Mouse (Mus musculus): ENCODE measurements at regions not wholly inside any gene's neighbourhood (a gene's known extent, or its start where the extent isn't known, plus 50 kb on each side); places are given as distances from the start of the nearest gene placed in this dataset.

GRCm38 (mm10) chr3:119575516-119575915, 208.8 kb downstream of the Ptbp2 start:
- no peak for TF ChIP-seq POLR2A (IDR thresholded peaks at IDR 0.05; ENCODE audit: low read depth, low read length)
- TF ChIP-seq CTCF (conservative IDR thresholded peaks at IDR 0.05; ENCODE audit: insufficient read depth, insufficient read length, low read depth, low read length): no peak
- Histone ChIP-seq H3K36me3 (ENCODE audit: control insufficient read depth, insufficient read depth, low read length) (no peaks in the 10 kb centered on the region), H3K27me3 (replicated peaks; ENCODE audit: control insufficient read depth, insufficient read depth, low read length) (no peaks in the 10 kb centered on the region), H3K4me3 (ENCODE audit: insufficient read depth, low read depth, low read length) (no peak overlapping the region), H3K27ac (ENCODE audit: insufficient read depth, low read depth, low read length) (no peak overlapping the region), H3K4me1 (ENCODE audit: control insufficient read depth, insufficient read depth, low read length) (no peaks in the 10 kb centered on the region)
- WGBS: 84% methylated on average over 3 of the region's 3 CpGs
- no peak for DNase-seq

- no peaks in the 10 kb centered on the region for H3K36me3 ChIP-seq (ENCODE audit: control insufficient read depth, insufficient read depth, low read length)
- H3K27ac ChIP-seq (ENCODE audit: insufficient read depth, low read depth, low read length): no peak overlapping the region
- WGBS: 74% methylated on average over 7 of the region's 7 CpGs
- no peak for DNase-seq
- H3K4me1 ChIP-seq (ENCODE audit: control insufficient read depth, insufficient read depth, low read length): no peaks in the 10 kb centered on the region
- peak; percentile 43 for TF ChIP-seq CTCF (conservative IDR thresholded peaks at IDR 0.05; ENCODE audit: insufficient read depth, insufficient read length, low read depth, low read length)
- no peak for TF ChIP-seq POLR2A (IDR thresholded peaks at IDR 0.05; ENCODE audit: low read depth, low read length)
- H3K4me3 ChIP-seq (ENCODE audit: insufficient read depth, low read depth, low read length): no peak overlapping the region
- no peaks in the 10 kb centered on the region for H3K27me3 ChIP-seq (replicated peaks; ENCODE audit: control insufficient read depth, insufficient read depth, low read length)
Observed at GRCm38 (mm10) chr3:119537884-119538283, 246.4 kb downstream of the Ptbp2 start.

- Histone ChIP-seq H3K27ac (ENCODE audit: insufficient read depth, low read depth, low read length) (no peak overlapping the region), H3K27me3 (replicated peaks; ENCODE audit: control insufficient read depth, insufficient read depth, low read length) (no peaks in the 10 kb centered on the region), H3K4me3 (ENCODE audit: insufficient read depth, low read depth, low read length) (no peak overlapping the region), H3K4me1 (ENCODE audit: control insufficient read depth, insufficient read depth, low read length) (no peaks in the 10 kb centered on the region), H3K36me3 (ENCODE audit: control insufficient read depth, insufficient read depth, low read length) (no peaks in the 10 kb centered on the region)
- WGBS: 87% methylated on average over 10 of the region's 10 CpGs
- TF ChIP-seq CTCF (conservative IDR thresholded peaks at IDR 0.05; ENCODE audit: insufficient read depth, insufficient read length, low read depth, low read length) (no peak), POLR2A (IDR thresholded peaks at IDR 0.05; ENCODE audit: low read depth, low read length) (no peak)
- DNase-seq: no peak
Observed at GRCm38 (mm10) chr3:119524510-119525123, 259.6 kb downstream of the Ptbp2 start.

- 25% methylated on average over 2 of the region's 2 CpGs for WGBS
- Histone ChIP-seq H3K36me3 (ENCODE audit: control insufficient read depth, insufficient read depth, low read length) (no peaks in the 10 kb centered on the region), H3K4me1 (ENCODE audit: control insufficient read depth, insufficient read depth, low read length) (no peaks in the 10 kb centered on the region), H3K4me3 (ENCODE audit: insufficient read depth, low read depth, low read length) (no peak overlapping the region), H3K27ac (ENCODE audit: insufficient read depth, low read depth, low read length) (no peak overlapping the region), H3K27me3 (replicated peaks; ENCODE audit: control insufficient read depth, insufficient read depth, low read length) (no peaks in the 10 kb centered on the region)
- TF ChIP-seq CTCF (conservative IDR thresholded peaks at IDR 0.05; ENCODE audit: insufficient read depth, insufficient read length, low read depth, low read length): no peak
- TF ChIP-seq POLR2A (IDR thresholded peaks at IDR 0.05; ENCODE audit: low read depth, low read length): no peak
- no peak for DNase-seq
Observed at GRCm38 (mm10) chr3:119512596-119512995, 271.7 kb downstream of the Ptbp2 start.

- DNase-seq: no peak
- no peak overlapping the region for H3K4me3 ChIP-seq (ENCODE audit: insufficient read depth, low read depth, low read length)
- no peaks in the 10 kb centered on the region for H3K27me3 ChIP-seq (replicated peaks; ENCODE audit: control insufficient read depth, insufficient read depth, low read length)
- H3K27ac ChIP-seq (ENCODE audit: insufficient read depth, low read depth, low read length): no peak overlapping the region
- WGBS: 57% methylated on average over 4 of the region's 4 CpGs
- TF ChIP-seq CTCF (conservative IDR thresholded peaks at IDR 0.05; ENCODE audit: insufficient read depth, insufficient read length, low read depth, low read length): no peak
- TF ChIP-seq POLR2A (IDR thresholded peaks at IDR 0.05; ENCODE audit: low read depth, low read length): no peak
- no peaks in the 10 kb centered on the region for H3K36me3 ChIP-seq (ENCODE audit: control insufficient read depth, insufficient read depth, low read length)
- no peaks in the 10 kb centered on the region for H3K4me1 ChIP-seq (ENCODE audit: control insufficient read depth, insufficient read depth, low read length)
Observed at GRCm38 (mm10) chr3:119509132-119509531, 275.1 kb downstream of the Ptbp2 start.

- no peaks in the 10 kb centered on the region for H3K36me3 ChIP-seq (ENCODE audit: control insufficient read depth, insufficient read depth, low read length)
- 66% methylated on average over 1 of the region's 1 CpGs for WGBS
- H3K4me3 ChIP-seq (ENCODE audit: insufficient read depth, low read depth, low read length): no peak overlapping the region
- DNase-seq: no peak
- no peak for TF ChIP-seq CTCF (conservative IDR thresholded peaks at IDR 0.05; ENCODE audit: insufficient read depth, insufficient read length, low read depth, low read length)
- TF ChIP-seq POLR2A (IDR thresholded peaks at IDR 0.05; ENCODE audit: low read depth, low read length): no peak
- peaks cover 2% of the 10 kb centered on the region; the same call in 1 of the 2 replicates for H3K4me1 ChIP-seq (ENCODE audit: control insufficient read depth, insufficient read depth, low read length)
- no peaks in the 10 kb centered on the region for H3K27me3 ChIP-seq (replicated peaks; ENCODE audit: control insufficient read depth, insufficient read depth, low read length)
- no peak overlapping the region for H3K27ac ChIP-seq (ENCODE audit: insufficient read depth, low read depth, low read length)
Observed at GRCm38 (mm10) chr3:119503471-119503972, 280.7 kb downstream of the Ptbp2 start.

- peak; percentile 41 for DNase-seq
- WGBS: 7% methylated on average over 20 of the region's 20 CpGs
- peak overlapping the region; percentile 1; the same call in 1 of the 2 replicates for H3K4me3 ChIP-seq (ENCODE audit: insufficient read depth, low read depth, low read length)
- no peaks in the 10 kb centered on the region for H3K36me3 ChIP-seq (ENCODE audit: control insufficient read depth, insufficient read depth, low read length)
- no peak overlapping the region for H3K27ac ChIP-seq (ENCODE audit: insufficient read depth, low read depth, low read length)
- TF ChIP-seq POLR2A (IDR thresholded peaks at IDR 0.05; ENCODE audit: low read depth, low read length) (no peak), CTCF (conservative IDR thresholded peaks at IDR 0.05; ENCODE audit: insufficient read depth, insufficient read length, low read depth, low read length) (no peak)
- H3K27me3 ChIP-seq (replicated peaks; ENCODE audit: control insufficient read depth, insufficient read depth, low read length): no peaks in the 10 kb centered on the region
- peaks cover 2% of the 10 kb centered on the region; the same call in 1 of the 2 replicates for H3K4me1 ChIP-seq (ENCODE audit: control insufficient read depth, insufficient read depth, low read length)
Observed at GRCm38 (mm10) chr3:119498711-119499110, 285.6 kb downstream of the Ptbp2 start.

Data from kidney, adult 2 months (tissue).